Mouse (Mus musculus) forebrain, embryonic 16.5 days (tissue): ENCODE data around the gene Ccdc71. TPM values are rescaled to one million over a fixed set of nuclear protein-coding genes. Genes with fewer than 3 reads are reported as not detected.

Experiments
- ATAC-seq: fragments of 200-750 bp; cut with Nextera tagmentation; 2 replicates; pipeline ENCODE4 v1.8.0; 2017; ENCODE audit warnings: mild to moderate bottlenecking, moderate library complexity
- H3K27ac ChIP-seq: fragments of 300-500 bp; sonication (generic); 2 replicates; pipeline ENCODE4 v1.5.1; 2014; ENCODE audit warnings: low read length, control low read depth
- H3K27me3 ChIP-seq: fragments of 300-500 bp; sonication (generic); replicated peaks from 2 replicates; pipeline ENCODE4 v1.6.1; 2014; ENCODE audit warnings: low read length; ENCODE audit not compliant: control insufficient read depth, insufficient read depth
- H3K36me3 ChIP-seq: fragments of 300-500 bp; sonication (generic); 2 replicates; pipeline ENCODE4 v1.6.1; 2014; ENCODE audit not compliant: control insufficient read depth, insufficient read depth
- H3K4me1 ChIP-seq: fragments of 300-500 bp; sonication (generic); replicated peaks from 2 replicates; pipeline ENCODE4 v1.6.1; 2014; ENCODE audit warnings: low read length; ENCODE audit not compliant: control insufficient read depth, insufficient read depth
- H3K4me2 ChIP-seq: fragments of 300-500 bp; sonication (generic); 2 replicates; pipeline ENCODE4 v1.6.1; 2014; ENCODE audit warnings: mild to moderate bottlenecking, low read length, control low read depth
- H3K4me3 ChIP-seq: fragments of 300-500 bp; sonication (generic); replicated peaks from 2 replicates; pipeline ENCODE4 v1.5.1; 2014; ENCODE audit warnings: mild to moderate bottlenecking, low read length, control low read depth
- H3K9ac ChIP-seq: fragments of 300-500 bp; sonication (generic); replicated peaks from 2 replicates; pipeline ENCODE4 v1.6.1; 2014; ENCODE audit warnings: low read depth, low read length, control low read depth
- H3K9me3 ChIP-seq: fragments of 300-500 bp; sonication (generic); 2 replicates; pipeline ENCODE4 v1.6.1; 2016; ENCODE audit warnings: low read length; ENCODE audit not compliant: control insufficient read depth
- WGBS: fragments of 180-500 bp; shearing (Covaris S2); extraction: QIAGEN DNeasy Blood & Tissue Kit; methylation state at CpG from one replicate; pipeline ENCODE4 v1.1.7; 2014; 5-methylcytosine and 5-hydroxymethylcytosine counted together
- polyA plus RNA-seq: library from polyadenylated mRNA; unstranded; fragments of >200 nt; fragmentation: Nextera tagmentation; extraction: Ambion mirVana; gene quantifications from 2 replicates; pipeline ENCODE4 v1.2.1, GENCODE M21; 2015

Gene Ccdc71
- polyA plus RNA-seq, 1 experiment from 2014 or later: 68.7 TPM

GRCm38 (mm10) chr9:108469430-108469829 lies 9.1 kb downstream of the Ccdc71 start:
- H3K9ac ChIP-seq: no peak overlapping the region
- ATAC-seq: no peak

GRCm38 (mm10) chr9:108469845-108470244 lies 9.5 kb downstream of the Ccdc71 start:
- no peaks in the 10 kb centered on the region for H3K27me3 ChIP-seq
- H3K4me1 ChIP-seq: no peaks in the 10 kb centered on the region
- no peak overlapping the region for H3K9ac ChIP-seq
- peaks cover 4% of the 10 kb centered on the region for H3K36me3 ChIP-seq
- H3K4me2 ChIP-seq: no peak overlapping the region
- H3K4me3 ChIP-seq: no peak overlapping the region
- no peak overlapping the region for H3K27ac ChIP-seq
- ATAC-seq: no peak
- WGBS: 80% methylated on average over 4 of the region's 4 CpGs
- no peaks in the 10 kb centered on the region for H3K9me3 ChIP-seq

More at GRCm38 (mm10) chr9:108469430-108469829, 9.1 kb downstream of the Ccdc71 start:
- 72% methylated on average over 5 of the region's 5 CpGs for WGBS
- H3K4me2 ChIP-seq: no peak overlapping the region
- H3K27ac ChIP-seq: no peak overlapping the region
- H3K27me3 ChIP-seq: no peaks in the 10 kb centered on the region
- no peaks in the 10 kb centered on the region for H3K4me1 ChIP-seq
- H3K9me3 ChIP-seq: no peaks in the 10 kb centered on the region
- H3K36me3 ChIP-seq: peaks cover 4% of the 10 kb centered on the region
- no peak overlapping the region for H3K4me3 ChIP-seq

DNA sequence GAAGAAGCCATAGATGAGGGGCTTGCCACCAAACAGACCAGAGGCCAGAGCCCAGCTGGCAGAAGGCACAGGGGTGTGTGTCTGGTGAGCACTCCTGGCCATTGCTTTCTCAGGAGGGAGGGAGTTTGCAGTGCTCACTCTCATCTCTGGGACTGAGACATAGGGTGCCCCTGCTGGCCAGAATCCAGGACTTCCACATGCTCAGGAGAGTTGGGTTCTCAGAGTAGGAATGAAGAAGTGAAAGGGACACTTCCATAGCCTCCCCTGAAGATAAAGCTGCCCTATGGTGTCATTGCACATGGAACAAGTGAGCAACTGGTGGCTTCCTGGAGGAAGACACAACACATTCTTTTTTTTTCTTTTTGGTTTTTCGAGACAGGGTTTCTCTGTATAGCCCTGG lies 14.2 kb downstream of the Ccdc71 start:
- no peak overlapping the region for H3K4me2 ChIP-seq
- H3K4me1 ChIP-seq: peaks cover 7% of the 10 kb centered on the region
- H3K9ac ChIP-seq: no peak overlapping the region
- no peaks in the 10 kb centered on the region for H3K27me3 ChIP-seq
- H3K27ac ChIP-seq: no peak overlapping the region
- ATAC-seq: no peak
- no peaks in the 10 kb centered on the region for H3K9me3 ChIP-seq
- H3K4me3 ChIP-seq: no peak overlapping the region
- WGBS: 42% methylated on average over 1 of the region's 1 CpGs
- H3K36me3 ChIP-seq: no peaks in the 10 kb centered on the region

GRCm38 (mm10) chr9:108478638-108479156 lies 18.4 kb downstream of the Ccdc71 start:
- Histone ChIP-seq H3K27ac (no peak overlapping the region), H3K27me3 (no peaks in the 10 kb centered on the region), H3K36me3 (no peaks in the 10 kb centered on the region), H3K9me3 (no peaks in the 10 kb centered on the region), H3K9ac (peak overlapping the region; percentile 3; the same call in 1 of the 2 replicates), H3K4me1 (peaks cover 12% of the 10 kb centered on the region), H3K4me3 (peak overlapping the region; percentile 32), H3K4me2 (peak overlapping the region; percentile 43)
- peak; percentile 47; the same call in 1 of the 2 replicates for ATAC-seq
- 0% methylated on average over 20 of the region's 20 CpGs for WGBS

- 25% methylated on average over 11 of the region's 11 CpGs for WGBS
- H3K36me3 ChIP-seq: no peaks in the 10 kb centered on the region
- ATAC-seq: 0 out of 2 replicates have a peak, but pooled peaks have one; percentile 13
- no peaks in the 10 kb centered on the region for H3K9me3 ChIP-seq
- H3K27ac ChIP-seq: no peak overlapping the region
- no peak overlapping the region for H3K9ac ChIP-seq
- peak overlapping the region; percentile 32; the same call in 1 of the 2 replicates for H3K4me3 ChIP-seq
- no peaks in the 10 kb centered on the region for H3K27me3 ChIP-seq
- peak overlapping the region; percentile 43 for H3K4me2 ChIP-seq
- H3K4me1 ChIP-seq: peaks cover 12% of the 10 kb centered on the region
Observed at GRCm38 (mm10) chr9:108479241-108479640, 18.9 kb downstream of the Ccdc71 start.

DNA sequence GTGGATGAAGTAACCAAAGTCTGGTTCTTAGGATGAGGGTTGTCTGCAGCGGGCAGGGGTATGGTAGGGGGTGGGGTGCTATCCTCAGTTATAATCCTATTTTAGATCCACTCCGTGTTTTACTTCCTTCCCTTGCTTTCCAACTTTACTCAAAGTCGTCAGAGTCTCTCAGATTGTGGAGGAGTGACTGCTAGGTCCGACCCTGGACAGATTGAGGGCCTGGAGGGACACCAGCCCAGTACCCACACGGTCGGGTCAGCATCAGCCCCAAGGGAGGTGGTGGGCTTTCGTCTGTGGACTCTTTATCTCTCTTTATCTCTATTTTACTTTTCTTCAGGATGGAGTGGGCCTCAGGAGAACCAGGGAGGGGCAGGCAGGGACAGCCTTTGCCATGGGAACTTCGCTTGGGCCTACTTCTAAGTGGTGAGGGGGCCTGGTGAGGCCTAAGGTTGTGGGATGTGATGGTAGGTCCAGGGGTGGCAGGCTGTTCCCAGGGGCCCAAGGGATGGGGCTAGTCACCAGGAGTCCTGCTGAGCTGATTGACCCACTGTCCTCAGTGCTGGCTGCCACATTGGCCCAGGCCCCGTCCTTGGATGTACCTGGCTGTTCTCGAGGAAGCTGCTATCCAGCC lies 19.5 kb downstream of the Ccdc71 start, which contains the start of gene Lamb2:
Lamb2 (plus strand) TSS at position 16 of the 631 bp plus-strand sequence.
- H3K4me3 ChIP-seq: peak within 1 kb of the TSS; percentile 32
- no peak within 1 kb of the TSS for H3K27ac ChIP-seq
- ATAC-seq: peak; percentile 67
- H3K36me3 ChIP-seq: no peaks in the 10 kb centered on the region
- 7% methylated on average over 10 of the region's 10 CpGs for WGBS
- H3K27me3 ChIP-seq: no peaks in the 10 kb centered on the region
- H3K9me3 ChIP-seq: no peaks in the 10 kb centered on the region
- H3K9ac ChIP-seq: peak within 1 kb of the TSS; percentile 6
- H3K4me2 ChIP-seq: peak within 1 kb of the TSS; percentile 43
- H3K4me1 ChIP-seq: peaks cover 12% of the 10 kb centered on the region

GRCm38 (mm10) chr9:108480813-108481519 lies 20.6 kb downstream of the Ccdc71 start:
- Histone ChIP-seq H3K36me3 (no peaks in the 10 kb centered on the region), H3K4me3 (no peak overlapping the region), H3K4me2 (no peak overlapping the region), H3K4me1 (peaks cover 12% of the 10 kb centered on the region), H3K27ac (no peak overlapping the region), H3K9me3 (no peaks in the 10 kb centered on the region), H3K27me3 (no peaks in the 10 kb centered on the region), H3K9ac (no peak overlapping the region)
- no peak for ATAC-seq
- WGBS: 92% methylated on average over 28 of the region's 28 CpGs

- WGBS: 91% methylated on average over 19 of the region's 19 CpGs
- H3K9ac ChIP-seq: no peak overlapping the region
- no peaks in the 10 kb centered on the region for H3K27me3 ChIP-seq
- no peak overlapping the region for H3K27ac ChIP-seq
- no peak overlapping the region for H3K4me3 ChIP-seq
- no peak for ATAC-seq
- H3K4me2 ChIP-seq: no peak overlapping the region
- H3K36me3 ChIP-seq: no peaks in the 10 kb centered on the region
- no peaks in the 10 kb centered on the region for H3K9me3 ChIP-seq
- H3K4me1 ChIP-seq: peaks cover 12% of the 10 kb centered on the region
Observed at GRCm38 (mm10) chr9:108481520-108482210, 21.3 kb downstream of the Ccdc71 start.
